Mouse (Mus musculus): Measurements from ENCODE around the gene Tbx19. TPM values are rescaled to one million over a fixed set of nuclear protein-coding genes. Genes with fewer than 3 reads are reported as not detected.

Gene Tbx19
- total and polyA plus RNA-seq, 3 experiments: 0.04 to 0.66 (median 0.44) TPM

- H3K27me3 ChIP-seq (replicated peaks): no peaks in the 10 kb centered on the region
- dilution Hi-C loops (cut with MboI; ENCODE audit: extremely low pct_ligation_motif_present, extremely low pct_unique_long_range_greater_than_20kb, low sequenced_read_pairs): no loop called here
- no peak for DNase-seq (ENCODE audit: extremely low read depth)
- H3K9me3 ChIP-seq (replicated peaks; ENCODE audit: low read length): peaks cover 2% of the 10 kb centered on the region
- H3K4me3 ChIP-seq (replicated peaks in 1 of 3; ENCODE audit: low read depth in 2 of 3, low read length in 2 of 3, poor library complexity in 1 of 3): no peak overlapping the region
- TF ChIP-seq ZKSCAN1 (IDR thresholded peaks at IDR 0.05; ENCODE audit: borderline replicate concordance, low read depth, low read length) (no peak), E2F4 (IDR thresholded peaks at IDR 0.05; ENCODE audit: insufficient replicate concordance, low read depth, low read length) (no peak), ZNF384 (IDR thresholded peaks at IDR 0.05; ENCODE audit: low read depth, low read length) (no peak), NRF1 (IDR thresholded peaks at IDR 0.05; ENCODE audit: low read depth, low read length) (no peak), GABPA (IDR thresholded peaks at IDR 0.05; ENCODE audit: insufficient replicate concordance, low read depth, low read length) (no peak), PAX5 (IDR thresholded peaks at IDR 0.05; ENCODE audit: low read length) (no peak), MAX (IDR thresholded peaks at IDR 0.05; ENCODE audit: low read length) (no peak), ZMIZ1 (IDR thresholded peaks at IDR 0.05; ENCODE audit: low read depth, low read length) (no peak), ETS1 (conservative IDR thresholded peaks at IDR 0.05; ENCODE audit: low read depth, low read length) (no peak), MYC (IDR thresholded peaks at IDR 0.05; ENCODE audit: low read depth, low read length) (no peak)
- no peaks in the 10 kb centered on the region for H3K79me2 ChIP-seq (replicated peaks; ENCODE audit: control insufficient read depth, extremely low read depth, insufficient read depth, poor library complexity, severe bottlenecking)
- no peaks in the 10 kb centered on the region for H3K4me1 ChIP-seq (ENCODE audit: control insufficient read depth in 1 of 2, insufficient read depth in 2 of 2)
- H3K9ac ChIP-seq (ENCODE audit: insufficient read depth, low read depth): no peak overlapping the region
- no peak overlapping the region for H3K27ac ChIP-seq (ENCODE audit: insufficient read depth, low read depth)
- in situ Hi-C loops (cut with MboI; ENCODE audit: low pct_ligation_motif_present, low pct_unique_long_range_greater_than_20kb, low sequenced_read_pairs): no loop called here
- no peak overlapping the region for H3K4me2 ChIP-seq (ENCODE audit: insufficient read depth, low read depth, poor library complexity, severe bottlenecking)
- no peaks in the 10 kb centered on the region for H3K36me3 ChIP-seq (replicated peaks in 1 of 2; ENCODE audit: control insufficient read depth in 1 of 2, insufficient read depth in 1 of 2, low read length in 1 of 2)
These were observed 18.1 kb downstream of the Tbx19 start for GRCm38 (mm10) chr1:165142343-165142916.

DNA sequence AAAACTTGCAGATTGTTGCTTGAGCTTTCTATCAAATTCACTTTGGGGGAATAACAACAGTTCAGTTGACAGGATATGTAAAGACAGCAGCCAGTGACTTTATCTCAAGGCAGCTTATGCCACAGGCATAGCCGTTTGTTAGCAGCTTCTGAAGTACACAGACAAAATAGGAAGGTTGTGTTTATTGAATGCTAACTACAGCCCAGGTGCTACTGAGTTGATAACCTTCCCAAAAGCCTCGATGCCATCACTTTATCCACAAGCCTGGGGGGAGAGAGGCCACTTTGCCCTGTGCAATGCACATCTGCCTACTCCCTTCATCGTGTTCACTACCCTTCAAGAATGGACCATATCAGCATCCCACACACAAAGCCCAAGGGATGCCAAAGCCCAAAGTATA lies 20.3 kb downstream of the Tbx19 start:
- H3K4me1 ChIP-seq (ENCODE audit: control insufficient read depth in 1 of 2, insufficient read depth in 2 of 2): no peaks in the 10 kb centered on the region
- H3K36me3 ChIP-seq (replicated peaks in 1 of 2; ENCODE audit: control insufficient read depth in 1 of 2, insufficient read depth in 1 of 2, low read length in 1 of 2): no peaks in the 10 kb centered on the region
- no peaks in the 10 kb centered on the region for H3K27me3 ChIP-seq (replicated peaks)
- H3K9me3 ChIP-seq (replicated peaks; ENCODE audit: low read length): peaks cover 2% of the 10 kb centered on the region
- DNase-seq (ENCODE audit: extremely low read depth): no peak
- H3K9ac ChIP-seq (ENCODE audit: insufficient read depth, low read depth): no peak overlapping the region
- in situ Hi-C loops (cut with MboI; ENCODE audit: low pct_ligation_motif_present, low pct_unique_long_range_greater_than_20kb, low sequenced_read_pairs): no loop called here
- dilution Hi-C loops (cut with MboI; ENCODE audit: extremely low pct_ligation_motif_present, extremely low pct_unique_long_range_greater_than_20kb, low sequenced_read_pairs): no loop called here
- H3K4me3 ChIP-seq (replicated peaks in 1 of 3; ENCODE audit: low read depth in 2 of 3, low read length in 2 of 3, poor library complexity in 1 of 3): no peak overlapping the region
- TF ChIP-seq MAZ (IDR thresholded peaks at IDR 0.05; ENCODE audit: low read depth, low read length): no peak
- no peak for TF ChIP-seq RAD21 (IDR thresholded peaks at IDR 0.05; ENCODE audit: low read depth, low read length)
- no peak for TF ChIP-seq GABPA (IDR thresholded peaks at IDR 0.05; ENCODE audit: insufficient replicate concordance, low read depth, low read length)
- no peak for TF ChIP-seq POLR2A (IDR thresholded peaks at IDR 0.05; ENCODE audit: low read depth, low read length)
- TF ChIP-seq BHLHE40 (IDR thresholded peaks at IDR 0.05; ENCODE audit: low read depth, low read length): no peak
- TF ChIP-seq NELFE (IDR thresholded peaks at IDR 0.05; ENCODE audit: low read depth, low read length): no peak
- no peak for TF ChIP-seq MYC (IDR thresholded peaks at IDR 0.05; ENCODE audit: low read depth, low read length)
- no peak for TF ChIP-seq SIN3A (IDR thresholded peaks at IDR 0.05; ENCODE audit: low read length)
- TF ChIP-seq USF2 (conservative IDR thresholded peaks at IDR 0.05; ENCODE audit: low read depth, low read length): no peak
- TF ChIP-seq ETS1 (conservative IDR thresholded peaks at IDR 0.05; ENCODE audit: low read depth, low read length): no peak
- no peak for TF ChIP-seq CHD2 (IDR thresholded peaks at IDR 0.05; ENCODE audit: low read length)
- no peak for TF ChIP-seq TCF12 (IDR thresholded peaks at IDR 0.05; ENCODE audit: low read depth, low read length)
- H3K27ac ChIP-seq (ENCODE audit: insufficient read depth, low read depth): no peak overlapping the region
- H3K4me2 ChIP-seq (ENCODE audit: insufficient read depth, low read depth, poor library complexity, severe bottlenecking): no peak overlapping the region
- H3K79me2 ChIP-seq (replicated peaks; ENCODE audit: control insufficient read depth, extremely low read depth, insufficient read depth, poor library complexity, severe bottlenecking): no peaks in the 10 kb centered on the region
